Mouse (Mus musculus): ENCODE measurements at regions not wholly inside any gene's neighbourhood (a gene's known extent, or its start where the extent isn't known, plus 50 kb on each side); places are given as distances from the start of the nearest gene placed in this dataset.

DNA sequence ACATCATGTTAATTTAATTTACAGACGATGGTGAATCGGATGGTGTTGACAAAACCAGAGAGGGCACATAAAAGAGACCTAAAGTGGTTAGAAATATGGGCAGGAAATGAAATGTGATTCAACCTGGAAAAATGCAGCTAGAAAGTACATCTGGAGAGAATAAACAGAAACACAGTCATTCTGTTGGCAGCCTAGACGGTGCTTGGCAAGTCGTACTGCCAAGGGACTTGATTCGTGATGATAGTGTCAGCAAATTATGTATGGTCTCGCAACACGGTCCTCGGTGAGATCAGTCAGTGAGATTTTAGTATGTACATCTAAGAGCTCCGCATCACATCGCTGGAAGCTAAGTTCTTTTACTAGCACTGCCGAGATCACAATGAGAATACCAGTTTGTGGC, 338.3 kb upstream of the Pmfbp1 start:
- no peak overlapping the region for H3K4me3 ChIP-seq
- H3K9ac ChIP-seq = no peak overlapping the region
- no peak overlapping the region for H3K27ac ChIP-seq
- H3K27me3 ChIP-seq = no peaks in the 10 kb centered on the region
- no peaks in the 10 kb centered on the region for H3K4me1 ChIP-seq
- no peaks in the 10 kb centered on the region for H3K36me3 ChIP-seq
- H3K9me3 ChIP-seq = 0 out of 2 replicates have a peak, but pooled peaks cover 4% of the 10 kb centered on the region
- no peak overlapping the region for H3K4me2 ChIP-seq
- ATAC-seq (ENCODE audit: borderline replicate concordance, extremely low read depth, low FRiP score, low TSS enrichment) = no peak
- WGBS = 56% methylated on average over 11 of the region's 11 CpGs

GRCm38 (mm10) chr8:109156016-109156415, 337.8 kb upstream of the Pmfbp1 start:
- H3K27ac ChIP-seq = no peak overlapping the region
- no peak for ATAC-seq (ENCODE audit: borderline replicate concordance, extremely low read depth, low FRiP score, low TSS enrichment)

DNA sequence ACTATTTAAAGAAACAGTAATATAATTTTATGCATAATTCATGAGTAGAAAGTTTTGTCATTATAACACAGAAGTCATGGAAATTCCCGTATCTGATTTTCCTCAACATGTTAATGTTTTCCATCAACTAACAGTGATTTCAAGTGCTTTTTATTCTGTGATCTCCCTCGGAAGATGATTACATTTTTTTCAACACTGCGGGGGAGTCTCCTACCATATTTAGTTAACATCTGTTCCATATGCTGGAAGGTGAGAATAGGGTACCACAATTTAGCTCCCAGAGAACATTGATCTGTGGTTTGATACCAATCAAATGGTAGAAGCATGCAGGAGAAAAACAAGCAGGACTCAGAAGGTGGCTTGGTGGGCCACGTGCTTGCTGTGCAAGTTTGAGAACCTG, 321.1 kb upstream of the Pmfbp1 start:
- no peak overlapping the region for H3K9ac ChIP-seq
- no peaks in the 10 kb centered on the region for H3K27me3 ChIP-seq
- no peaks in the 10 kb centered on the region for H3K36me3 ChIP-seq
- ATAC-seq (ENCODE audit: borderline replicate concordance, extremely low read depth, low FRiP score, low TSS enrichment) = no peak
- no peak overlapping the region for H3K4me3 ChIP-seq
- no peak overlapping the region for H3K4me2 ChIP-seq
- no peaks in the 10 kb centered on the region for H3K9me3 ChIP-seq
- no peak overlapping the region for H3K27ac ChIP-seq
- WGBS = 59% methylated on average over 4 of the region's 4 CpGs
- H3K4me1 ChIP-seq = no peaks in the 10 kb centered on the region

More at GRCm38 (mm10) chr8:109156016-109156415, 337.8 kb upstream of the Pmfbp1 start:
- Histone ChIP-seq H3K9ac (no peak overlapping the region), H3K9me3 (0 out of 2 replicates have a peak, but pooled peaks cover 4% of the 10 kb centered on the region), H3K4me1 (no peaks in the 10 kb centered on the region), H3K4me2 (no peak overlapping the region), H3K36me3 (no peaks in the 10 kb centered on the region), H3K4me3 (no peak overlapping the region), H3K27me3 (no peaks in the 10 kb centered on the region)
- WGBS = 85% methylated on average over 8 of the region's 8 CpGs

DNA sequence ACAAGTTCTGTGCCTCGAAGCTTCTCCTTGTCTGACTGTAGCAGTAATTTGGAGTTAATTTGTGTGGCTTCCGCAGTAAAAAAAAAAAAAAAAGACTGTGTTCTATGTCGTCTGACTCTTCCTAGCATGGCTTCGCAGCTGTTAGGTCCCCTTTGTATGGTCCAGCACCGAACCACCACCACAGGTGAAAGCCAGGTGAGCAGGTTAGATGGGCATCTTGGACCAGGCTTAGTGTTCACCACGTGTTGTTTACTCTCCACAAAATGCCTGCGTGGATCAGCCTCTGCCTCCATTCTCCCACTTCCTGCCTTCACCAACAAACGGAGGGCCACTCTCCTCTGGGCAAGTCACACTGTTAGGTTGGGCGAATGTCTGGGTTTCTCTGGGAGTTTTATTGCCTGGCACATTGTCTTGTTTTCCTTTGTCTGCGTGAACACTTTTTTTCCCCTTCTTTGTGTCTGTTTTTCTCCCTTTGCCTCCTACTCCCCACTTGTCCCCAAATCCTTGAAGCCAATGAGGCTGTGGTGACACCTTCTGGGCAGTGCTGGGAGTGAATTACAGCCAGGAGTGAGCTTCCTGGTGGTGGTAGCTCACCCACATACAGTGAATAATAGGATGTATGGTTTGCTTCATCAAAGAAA, 308.1 kb upstream of the Pmfbp1 start:
- WGBS = 26% methylated on average over 10 of the region's 10 CpGs
- Histone ChIP-seq H3K4me3 (peak overlapping the region; percentile 18), H3K4me2 (peak overlapping the region; percentile 52), H3K9ac (peak overlapping the region; percentile 27), H3K27me3 (no peaks in the 10 kb centered on the region), H3K36me3 (no peaks in the 10 kb centered on the region), H3K4me1 (peaks cover 5% of the 10 kb centered on the region; the same call in 1 of the 2 replicates), H3K9me3 (no peaks in the 10 kb centered on the region), H3K27ac (no peak overlapping the region)
- ATAC-seq (ENCODE audit: borderline replicate concordance, extremely low read depth, low FRiP score, low TSS enrichment) = peak; percentile 59; the same call in 1 of the 2 replicates

- Histone ChIP-seq H3K9me3 (no peaks in the 10 kb centered on the region), H3K4me3 (no peak overlapping the region), H3K4me2 (no peak overlapping the region), H3K36me3 (no peaks in the 10 kb centered on the region), H3K27ac (no peak overlapping the region), H3K27me3 (no peaks in the 10 kb centered on the region), H3K9ac (no peak overlapping the region), H3K4me1 (peaks cover 5% of the 10 kb centered on the region; the same call in 1 of the 2 replicates)
- no peak for ATAC-seq (ENCODE audit: borderline replicate concordance, extremely low read depth, low FRiP score, low TSS enrichment)
- 59% methylated on average over 7 of the region's 7 CpGs for WGBS
Observed at GRCm38 (mm10) chr8:109187617-109188016, 306.2 kb upstream of the Pmfbp1 start.

- Histone ChIP-seq H3K4me2 (no peak overlapping the region), H3K4me3 (no peak overlapping the region), H3K4me1 (no peaks in the 10 kb centered on the region), H3K9ac (no peak overlapping the region), H3K36me3 (no peaks in the 10 kb centered on the region), H3K27ac (no peak overlapping the region), H3K9me3 (no peaks in the 10 kb centered on the region), H3K27me3 (no peaks in the 10 kb centered on the region)
- 85% methylated on average over 8 of the region's 8 CpGs for WGBS
- no peak for ATAC-seq (ENCODE audit: borderline replicate concordance, extremely low read depth, low FRiP score, low TSS enrichment)
Observed at GRCm38 (mm10) chr8:109214247-109214646, 279.6 kb upstream of the Pmfbp1 start.

GRCm38 (mm10) chr8:109216318-109216717, 277.5 kb upstream of the Pmfbp1 start:
- H3K4me2 ChIP-seq = no peak overlapping the region
- WGBS = 84% methylated on average over 5 of the region's 5 CpGs
- H3K9me3 ChIP-seq = no peaks in the 10 kb centered on the region
- H3K27ac ChIP-seq = no peak overlapping the region
- no peaks in the 10 kb centered on the region for H3K4me1 ChIP-seq
- H3K27me3 ChIP-seq = no peaks in the 10 kb centered on the region
- H3K36me3 ChIP-seq = no peaks in the 10 kb centered on the region
- ATAC-seq (ENCODE audit: borderline replicate concordance, extremely low read depth, low FRiP score, low TSS enrichment) = no peak
- no peak overlapping the region for H3K4me3 ChIP-seq
- no peak overlapping the region for H3K9ac ChIP-seq

- no peak overlapping the region for H3K9ac ChIP-seq
- no peaks in the 10 kb centered on the region for H3K4me1 ChIP-seq
- H3K9me3 ChIP-seq = no peaks in the 10 kb centered on the region
- 93% methylated on average over 19 of the region's 19 CpGs for WGBS
- no peak overlapping the region for H3K4me2 ChIP-seq
- H3K4me3 ChIP-seq = no peak overlapping the region
- no peak overlapping the region for H3K27ac ChIP-seq
- ATAC-seq (ENCODE audit: borderline replicate concordance, extremely low read depth, low FRiP score, low TSS enrichment) = no peak
- H3K27me3 ChIP-seq = no peaks in the 10 kb centered on the region
- no peaks in the 10 kb centered on the region for H3K36me3 ChIP-seq
Observed at GRCm38 (mm10) chr8:109217326-109217725, 276.5 kb upstream of the Pmfbp1 start.

GRCm38 (mm10) chr8:109232281-109233234, 261.3 kb upstream of the Pmfbp1 start:
- Histone ChIP-seq H3K27ac (no peak overlapping the region), H3K9ac (no peak overlapping the region; the same call in 1 of the 2 replicates), H3K36me3 (no peaks in the 10 kb centered on the region), H3K4me2 (peak overlapping the region; percentile 16), H3K4me3 (no peak overlapping the region), H3K9me3 (no peaks in the 10 kb centered on the region), H3K27me3 (no peaks in the 10 kb centered on the region), H3K4me1 (peaks cover 10% of the 10 kb centered on the region)
- ATAC-seq (ENCODE audit: borderline replicate concordance, extremely low read depth, low FRiP score, low TSS enrichment) = no peak
- WGBS = 45% methylated on average over 32 of the region's 32 CpGs

DNA sequence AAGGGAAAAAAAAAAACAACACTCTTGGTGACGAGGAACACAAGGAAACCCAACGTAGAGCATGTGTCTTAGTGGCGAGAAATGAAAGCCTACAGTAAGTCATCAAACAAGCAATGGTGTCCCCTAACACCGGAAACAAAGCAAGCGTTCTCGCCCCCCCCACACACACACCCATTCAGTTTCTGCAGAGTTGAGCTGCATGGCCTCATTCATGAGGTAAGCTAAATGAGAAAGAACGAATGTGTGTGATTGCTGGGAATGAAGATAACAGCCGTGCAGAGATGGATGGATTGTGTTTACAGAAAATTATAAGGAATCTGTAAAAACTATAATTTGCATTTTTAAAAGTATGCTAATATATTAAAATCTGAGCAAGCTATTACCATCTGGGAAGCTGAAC, 248.3 kb upstream of the Pmfbp1 start:
- no peak for ATAC-seq (ENCODE audit: borderline replicate concordance, extremely low read depth, low FRiP score, low TSS enrichment)
- no peaks in the 10 kb centered on the region for H3K9me3 ChIP-seq
- H3K4me3 ChIP-seq = no peak overlapping the region
- H3K4me1 ChIP-seq = no peaks in the 10 kb centered on the region
- 69% methylated on average over 8 of the region's 8 CpGs for WGBS
- no peak overlapping the region for H3K27ac ChIP-seq
- no peak overlapping the region for H3K9ac ChIP-seq
- H3K4me2 ChIP-seq = no peak overlapping the region
- H3K27me3 ChIP-seq = no peaks in the 10 kb centered on the region
- H3K36me3 ChIP-seq = no peaks in the 10 kb centered on the region

- Histone ChIP-seq H3K4me3 (no peak overlapping the region), H3K9ac (no peak overlapping the region), H3K27me3 (no peaks in the 10 kb centered on the region), H3K4me2 (no peak overlapping the region), H3K27ac (no peak overlapping the region), H3K36me3 (no peaks in the 10 kb centered on the region), H3K9me3 (no peaks in the 10 kb centered on the region), H3K4me1 (0 out of 2 replicates have a peak, but pooled peaks cover 3% of the 10 kb centered on the region)
- 76% methylated on average over 6 of the region's 6 CpGs for WGBS
- ATAC-seq (ENCODE audit: borderline replicate concordance, extremely low read depth, low FRiP score, low TSS enrichment) = no peak
Observed at GRCm38 (mm10) chr8:109247875-109248274, 246.0 kb upstream of the Pmfbp1 start.

GRCm38 (mm10) chr8:109248356-109248755, 245.5 kb upstream of the Pmfbp1 start:
- Histone ChIP-seq H3K9me3 (no peaks in the 10 kb centered on the region), H3K4me1 (0 out of 2 replicates have a peak, but pooled peaks cover 3% of the 10 kb centered on the region), H3K36me3 (no peaks in the 10 kb centered on the region), H3K4me2 (no peak overlapping the region), H3K9ac (no peak overlapping the region), H3K4me3 (no peak overlapping the region), H3K27ac (no peak overlapping the region), H3K27me3 (no peaks in the 10 kb centered on the region)
- no peak for ATAC-seq (ENCODE audit: borderline replicate concordance, extremely low read depth, low FRiP score, low TSS enrichment)
- WGBS = 79% methylated on average over 6 of the region's 6 CpGs
